Mouse (Mus musculus): ENCODE results near the gene Gm9045.
"Not testable (repeated sequence)": the region's sequence is repeated elsewhere in the genome, so short reads cannot be mapped to it uniquely, and the experiment has no call there.

The Gm9045 gene

DNA sequence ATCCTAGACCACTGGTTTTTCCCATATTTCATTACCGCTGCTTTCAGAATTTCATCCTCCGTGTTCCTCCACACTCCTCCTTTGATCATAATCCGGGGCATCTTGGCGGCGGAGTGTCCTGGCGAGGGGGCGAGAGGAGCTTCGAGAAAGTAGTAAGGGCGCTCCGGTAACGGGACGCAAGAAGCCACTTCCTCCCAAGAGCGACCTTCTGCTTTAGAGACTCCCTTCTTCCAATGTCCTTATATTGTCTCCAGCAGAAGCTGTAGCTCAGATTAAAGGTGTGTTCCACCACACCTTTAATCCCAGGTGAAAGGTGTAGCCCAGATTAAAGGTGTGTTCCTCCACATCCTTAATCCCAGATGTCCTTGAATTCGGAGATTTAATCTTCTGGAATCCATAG, at the start of gene Gm9045:
Gene Gm9045 (minus strand): TSS at position 101 of the 400 bp plus-strand sequence.
- DNase-seq (ENCODE audit: low read depth, low spot score) = not testable (repeated sequence)

GRCm38 (mm10) chr10:118370443-118370842, 32.8 kb upstream of the Gm9045 start:
- peak; percentile 70 for DNase-seq (ENCODE audit: low read depth, low spot score)

DNA sequence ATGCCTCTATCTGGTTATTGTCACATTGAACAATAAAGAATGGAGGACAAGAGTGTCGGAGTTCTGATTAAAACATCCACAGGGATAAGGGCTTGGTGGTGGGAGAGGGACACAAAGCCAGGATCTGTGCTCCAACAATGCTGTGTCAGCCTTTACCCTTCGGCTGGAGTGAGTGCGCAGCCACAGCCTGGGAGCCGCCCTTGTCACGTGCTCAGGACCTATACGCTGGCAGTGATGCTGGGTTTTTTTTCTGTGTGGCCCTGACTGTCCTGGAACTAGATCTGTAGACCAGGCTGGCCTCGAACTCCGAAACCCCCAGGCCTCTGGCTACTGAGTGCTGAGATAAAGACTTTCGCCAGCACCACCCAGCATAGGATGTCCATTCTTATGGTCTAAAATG, 31.9 kb upstream of the Gm9045 start:
- no peak for DNase-seq (ENCODE audit: low read depth, low spot score)

- not testable (repeated sequence) for DNase-seq (ENCODE audit: low read depth, low spot score)
Measured at GRCm38 (mm10) chr10:118354005-118354404, 16.4 kb upstream of the Gm9045 start, which contains the start of gene Gm9049. Gm9049 (minus strand) TSS chr10:118354105.

- not testable (repeated sequence) for DNase-seq (ENCODE audit: low read depth, low spot score)
Measured at GRCm38 (mm10) chr10:118348579-118348978, 10.9 kb upstream of the Gm9045 start, which contains the start of gene Gm9048. Gm9048 (minus strand) TSS chr10:118348679.

DNA sequence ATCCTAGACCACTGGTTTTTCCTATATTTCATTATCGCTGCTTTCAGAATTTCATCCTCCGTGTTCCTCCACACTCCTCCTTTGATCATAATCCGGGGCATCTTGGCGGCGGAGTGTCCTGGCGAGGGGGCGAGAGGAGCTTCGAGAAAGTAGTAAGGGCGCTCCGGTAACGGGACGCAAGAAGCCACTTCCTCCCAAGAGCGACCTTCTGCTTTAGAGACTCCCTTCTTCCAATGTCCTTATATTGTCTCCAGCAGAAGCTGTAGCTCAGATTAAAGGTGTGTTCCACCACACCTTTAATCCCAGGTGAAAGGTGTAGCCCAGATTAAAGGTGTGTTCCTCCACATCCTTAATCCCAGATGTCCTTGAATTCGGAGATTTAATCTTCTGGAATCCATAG, 5.5 kb upstream of the Gm9045 start, which contains the start of gene Gm9046:
Gene Gm9046 (minus strand): TSS at position 101 of the 400 bp plus-strand sequence.
- not testable (repeated sequence) for DNase-seq (ENCODE audit: low read depth, low spot score)

- DNase-seq (ENCODE audit: low read depth, low spot score) = not testable (repeated sequence)
Measured at GRCm38 (mm10) chr10:118332308-118332707, 5.3 kb downstream of the Gm9045 start, which contains the start of gene Gm9044. Gm9044 (minus strand) TSS chr10:118332408.

- not testable (repeated sequence) for DNase-seq (ENCODE audit: low read depth, low spot score)
Measured at GRCm38 (mm10) chr10:118326869-118327268, 10.8 kb downstream of the Gm9045 start, which contains the start of gene Gm9040. Gm9040 (minus strand) TSS chr10:118326969.

GRCm38 (mm10) chr10:118319024-118319423, 18.6 kb downstream of the Gm9045 start:
- DNase-seq (ENCODE audit: low read depth, low spot score) = no peak

- DNase-seq (ENCODE audit: low read depth, low spot score) = not testable (repeated sequence)
Measured at GRCm38 (mm10) chr10:118302133-118302532, 35.5 kb downstream of the Gm9045 start.

GRCm38 (mm10) chr10:118294938-118295337, 42.7 kb downstream of the Gm9045 start, which contains the start of gene Iltifb:
Iltifb (minus strand) TSS chr10:118295038.
- DNase-seq (ENCODE audit: low read depth, low spot score) = no peak
